ENCODE assay signal across 8 mouse cellular contexts in genomic region chr3:129256283-129256682, GRCm38 (mm10). TPM values are rescaled to one million over a fixed set of nuclear protein-coding genes. Genes with fewer than 3 reads are reported as not detected.
DNase-seq lines count a peak whose midpoint lies in the region; ATAC-seq and TF ChIP-seq lines count a peak whose summit lies in the region.

No protein-coding gene starts in this region.

- H3K4me1 ChIP-seq in lung, embryonic 14.5 days (ENCODE audit: insufficient read depth) = no peaks in the 10 kb centered on the region
- H3K4me1 ChIP-seq in forebrain, embryonic 14.5 days (ENCODE audit: control insufficient read depth, insufficient read depth, low read length) = no peaks in the 10 kb centered on the region
- no peaks in the 10 kb centered on the region for H3K4me1 ChIP-seq in limb, embryonic 14.5 days (ENCODE audit: control insufficient read depth, insufficient read depth, low read length)
- H3K4me1 ChIP-seq in stomach, embryonic 15.5 days = no peaks in the 10 kb centered on the region

- ATAC-seq in lung, embryonic 14.5 days (ENCODE audit: insufficient read depth) = no peak
- no peak for ATAC-seq in forebrain, embryonic 14.5 days
- no peak for ATAC-seq in limb, embryonic 14.5 days (ENCODE audit: low FRiP score, low read depth)
- ATAC-seq in stomach, embryonic 15.5 days (ENCODE audit: insufficient read depth, low FRiP score, low read depth) = no peak; the same call in 1 of the 2 replicates

- H3K27me3 ChIP-seq in lung, embryonic 14.5 days (ENCODE audit: insufficient read depth, low read length) = no peaks in the 10 kb centered on the region
- H3K27me3 ChIP-seq in forebrain, embryonic 14.5 days (replicated peaks; ENCODE audit: control insufficient read depth, insufficient read depth, low read length) = no peaks in the 10 kb centered on the region
- H3K27me3 ChIP-seq in limb, embryonic 14.5 days (ENCODE audit: control insufficient read depth, insufficient read depth, low read length) = 0 out of 2 replicates have a peak, but pooled peaks cover 4% of the 10 kb centered on the region
- no peaks in the 10 kb centered on the region for H3K27me3 ChIP-seq in stomach, embryonic 15.5 days (replicated peaks)

- no peak overlapping the region for H3K9ac ChIP-seq in lung, embryonic 14.5 days
- H3K9ac ChIP-seq in forebrain, embryonic 14.5 days (ENCODE audit: low read length) = no peak overlapping the region
- H3K9ac ChIP-seq in limb, embryonic 14.5 days (ENCODE audit: low read depth, low read length, severe bottlenecking) = 0 out of 2 replicates have a peak overlapping the region, but pooled peaks have one; percentile 28
- no peak overlapping the region for H3K9ac ChIP-seq in stomach, embryonic 15.5 days

- no peak overlapping the region for H3K27ac ChIP-seq in lung, embryonic 14.5 days (ENCODE audit: low read depth)
- H3K27ac ChIP-seq in forebrain, embryonic 14.5 days (ENCODE audit: low read depth, low read length) = no peak overlapping the region
- H3K27ac ChIP-seq in limb, embryonic 14.5 days (replicated peaks; ENCODE audit: low read depth, low read length) = no peak overlapping the region
- H3K27ac ChIP-seq in stomach, embryonic 15.5 days = no peak overlapping the region

- H3K4me3 ChIP-seq in lung, embryonic 14.5 days (ENCODE audit: low read depth, low read length) = no peak overlapping the region
- peak overlapping the region; percentile 14 for H3K4me3 ChIP-seq in forebrain, embryonic 14.5 days (ENCODE audit: low read depth, low read length)
- H3K4me3 ChIP-seq in limb, embryonic 14.5 days (replicated peaks; ENCODE audit: low read length) = peak overlapping the region; percentile 13; the same call in 1 of the 2 replicates
- H3K4me3 ChIP-seq in stomach, embryonic 15.5 days (replicated peaks) = 0 out of 2 replicates have a peak overlapping the region, but pooled peaks have one; percentile 13

- TF ChIP-seq POLR2A in limb, embryonic 14.5 days (IDR thresholded peaks at IDR 0.05; ENCODE audit: borderline replicate concordance, extremely low read depth, insufficient read depth, insufficient read length) = no peak

- H3K36me3 ChIP-seq in lung, embryonic 14.5 days (ENCODE audit: insufficient read depth) = no peaks in the 10 kb centered on the region
- H3K36me3 ChIP-seq in forebrain, embryonic 14.5 days (ENCODE audit: control insufficient read depth, insufficient read depth, low read length) = no peaks in the 10 kb centered on the region
- no peaks in the 10 kb centered on the region for H3K36me3 ChIP-seq in limb, embryonic 14.5 days (ENCODE audit: control insufficient read depth, insufficient read depth, low read length)
- no peaks in the 10 kb centered on the region for H3K36me3 ChIP-seq in stomach, embryonic 15.5 days

- WGBS in lung, embryonic 14.5 days = 48% methylated on average over 19 of the region's 19 CpGs
- WGBS in forebrain, embryonic 14.5 days = 62% methylated on average over 19 of the region's 19 CpGs
- 53% methylated on average over 19 of the region's 19 CpGs for WGBS in limb, embryonic 14.5 days
- WGBS in stomach, embryonic 15.5 days = 57% methylated on average over 19 of the region's 19 CpGs

- DNase-seq in lung, embryonic 14.5 days = no peak
- DNase-seq in lung, postnatal 25 days (ENCODE audit: low spot score) = no peak
- no peak for DNase-seq in forebrain, embryonic 14.5 days (ENCODE audit: low spot score)
- no peak for DNase-seq in limb, embryonic 14.5 days (ENCODE audit: low spot score)
- no peak for DNase-seq in lung, postnatal 10 days
- DNase-seq in ovary, postnatal 10 days (ENCODE audit: low spot score) = no peak
- DNase-seq in layer of hippocampus, adult 8-10 months (ENCODE audit: low spot score in 2 of 2) = no peak

- no peaks in the 10 kb centered on the region for H3K9me3 ChIP-seq in lung, embryonic 14.5 days (ENCODE audit: low read depth, low read length)
- H3K9me3 ChIP-seq in forebrain, embryonic 14.5 days (replicated peaks; ENCODE audit: control insufficient read depth, low read length) = no peaks in the 10 kb centered on the region
- H3K9me3 ChIP-seq in limb, embryonic 14.5 days (ENCODE audit: control insufficient read depth, low read length) = no peaks in the 10 kb centered on the region
- H3K9me3 ChIP-seq in stomach, embryonic 15.5 days = no peaks in the 10 kb centered on the region

- peak overlapping the region; percentile 44 for H3K4me2 ChIP-seq in lung, embryonic 14.5 days
- H3K4me2 ChIP-seq in forebrain, embryonic 14.5 days (ENCODE audit: low read length) = peak overlapping the region; percentile 36
- peak overlapping the region; percentile 34 for H3K4me2 ChIP-seq in limb, embryonic 14.5 days (replicated peaks; ENCODE audit: low read depth, low read length, severe bottlenecking)
- H3K4me2 ChIP-seq in stomach, embryonic 15.5 days = peak overlapping the region; percentile 40

- no peak for TF ChIP-seq CTCF in lung, embryonic 14.5 days (IDR thresholded peaks at IDR 0.05; ENCODE audit: low read depth)

RNA-seq across cellular contexts. Expression of gene Pitx2, which starts 56.6 kb away (rescaled TPM):
- polyA plus RNA-seq in lung, embryonic 14.5 days (2014; fragmentation: Nextera tagmentation; extraction: Ambion mirVana) = 0.87 and 5.1 TPM in 2 replicates
- 9.3 and 13.7 TPM in 2 replicates for polyA plus RNA-seq in forebrain, embryonic 14.5 days (2014; fragmentation: Nextera tagmentation; extraction: Ambion mirVana)
- 13.3 and 16.0 TPM in 2 replicates for polyA plus RNA-seq in limb, embryonic 14.5 days (2012; rRNA removed)
- polyA plus RNA-seq in limb, embryonic 14.5 days (2014; fragmentation: Nextera tagmentation; extraction: Ambion mirVana) = 11.9 and 12.2 TPM in 2 replicates
- 16.5 and 23.8 TPM in 2 replicates for polyA plus RNA-seq in stomach, embryonic 15.5 days (2015; fragmentation: Nextera tagmentation; extraction: Ambion mirVana)
- total RNA-seq in layer of hippocampus, adult 8-10 months (2022) = not detected
